Mouse (Mus musculus) neural tube, embryonic 10.5 days (tissue): Measurements from ENCODE around the gene Bsx.

Experiments used
- DNase-seq: peaks from one replicate; pipeline ENCODE4 v3.0.0-alpha.2; 2017; ENCODE audit warnings: low spot score; ENCODE audit errors: extremely low spot score

The Bsx gene

DNA sequence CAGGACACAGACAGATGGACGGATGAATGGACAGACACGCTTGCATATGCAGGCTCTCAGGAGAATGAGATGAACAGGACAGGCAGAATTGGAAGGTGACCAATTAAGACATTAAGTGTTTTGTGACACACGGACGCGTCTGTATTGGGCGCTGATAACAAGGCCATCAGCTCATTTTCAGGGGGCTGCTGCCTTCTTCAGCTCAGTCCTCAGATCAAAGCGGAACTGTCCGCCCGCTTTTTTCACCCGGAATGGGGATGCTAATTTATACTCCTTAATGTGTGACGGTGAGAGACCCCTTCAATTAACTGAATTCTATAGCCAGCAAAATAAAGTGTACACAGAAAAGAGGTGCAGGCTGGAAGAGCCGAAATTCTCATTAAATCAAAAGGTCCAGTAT is 15.5 kb downstream of the Bsx start:
- no peak for DNase-seq

DNA sequence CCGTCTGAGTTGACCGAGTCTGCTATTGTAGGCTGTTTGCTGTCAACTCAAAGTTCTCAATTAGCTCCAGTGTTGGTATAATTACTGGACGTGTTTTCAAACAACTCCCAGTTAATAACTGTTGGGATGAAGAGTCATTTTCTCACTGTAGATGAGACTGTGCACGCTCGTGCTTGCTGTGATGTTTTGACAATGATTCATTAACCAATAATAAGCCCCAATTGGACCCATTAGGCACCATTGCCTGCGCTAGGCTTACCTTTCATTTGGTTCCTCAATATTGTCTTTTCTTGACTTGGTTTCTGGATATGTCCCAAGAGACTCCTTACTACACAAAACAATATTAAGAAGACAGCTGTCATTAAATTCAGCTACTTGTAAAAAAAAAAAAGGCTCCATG is 18.5 kb downstream of the Bsx start:
- DNase-seq = no peak

DNA sequence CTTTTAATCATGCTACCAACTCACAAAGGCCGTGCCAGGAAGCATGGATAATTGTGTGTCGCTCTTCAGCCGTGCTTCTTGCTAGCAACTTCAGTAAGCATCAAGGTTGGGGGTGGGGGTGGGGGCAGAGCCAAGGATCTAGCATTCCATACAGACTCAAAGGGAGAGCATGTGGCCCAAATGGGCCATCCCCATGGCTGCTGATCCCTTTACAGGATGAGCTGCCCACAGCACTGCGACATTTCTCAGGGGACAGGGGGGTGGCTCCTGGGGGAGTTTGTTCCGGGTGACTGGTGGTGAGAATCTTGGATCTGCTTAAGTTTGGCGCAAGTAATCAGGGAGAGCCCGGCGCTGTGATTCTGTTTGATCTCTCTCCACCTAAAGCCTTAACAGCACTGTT is 33.5 kb downstream of the Bsx start:
- DNase-seq = no peak

DNA sequence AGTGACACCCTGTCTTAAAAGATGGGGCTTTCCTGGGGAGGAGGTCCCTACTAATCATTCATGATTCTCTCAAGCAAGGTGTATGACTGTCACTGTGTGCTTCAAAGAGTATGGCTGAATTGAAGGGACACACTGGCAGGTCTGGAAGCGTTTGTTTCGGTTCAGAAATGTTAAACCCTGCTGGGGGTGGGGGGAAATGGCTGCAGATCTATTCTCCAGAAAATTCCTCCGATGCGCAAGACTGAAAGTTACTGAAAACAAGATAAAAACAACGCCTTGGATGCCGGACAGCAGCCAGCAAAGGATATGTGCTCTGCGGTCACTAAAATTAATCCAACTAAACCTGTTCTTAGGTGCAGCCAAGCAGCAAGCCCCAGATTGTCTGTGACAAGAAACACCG is 34.5 kb downstream of the Bsx start:
- DNase-seq = no peak

DNA sequence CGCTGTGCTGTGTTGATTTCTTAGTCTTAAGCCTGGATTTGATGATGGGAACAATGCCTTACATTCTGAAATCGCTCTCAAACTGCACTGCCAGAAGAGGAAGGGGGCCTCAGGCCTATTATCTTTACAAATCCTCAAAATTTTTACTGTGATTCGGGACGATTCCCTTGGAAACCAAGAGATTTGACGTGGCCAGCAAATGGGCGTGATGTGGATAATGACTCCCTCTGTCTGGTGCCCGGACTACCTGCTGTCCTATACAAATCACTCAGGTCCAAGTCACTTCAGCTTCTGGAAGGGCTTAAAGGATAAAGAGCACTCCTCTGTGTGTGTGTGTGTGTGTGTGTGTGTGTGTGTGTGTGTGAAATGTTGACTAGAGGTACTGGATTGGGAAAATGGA is 35.0 kb downstream of the Bsx start:
- no peak for DNase-seq

DNA sequence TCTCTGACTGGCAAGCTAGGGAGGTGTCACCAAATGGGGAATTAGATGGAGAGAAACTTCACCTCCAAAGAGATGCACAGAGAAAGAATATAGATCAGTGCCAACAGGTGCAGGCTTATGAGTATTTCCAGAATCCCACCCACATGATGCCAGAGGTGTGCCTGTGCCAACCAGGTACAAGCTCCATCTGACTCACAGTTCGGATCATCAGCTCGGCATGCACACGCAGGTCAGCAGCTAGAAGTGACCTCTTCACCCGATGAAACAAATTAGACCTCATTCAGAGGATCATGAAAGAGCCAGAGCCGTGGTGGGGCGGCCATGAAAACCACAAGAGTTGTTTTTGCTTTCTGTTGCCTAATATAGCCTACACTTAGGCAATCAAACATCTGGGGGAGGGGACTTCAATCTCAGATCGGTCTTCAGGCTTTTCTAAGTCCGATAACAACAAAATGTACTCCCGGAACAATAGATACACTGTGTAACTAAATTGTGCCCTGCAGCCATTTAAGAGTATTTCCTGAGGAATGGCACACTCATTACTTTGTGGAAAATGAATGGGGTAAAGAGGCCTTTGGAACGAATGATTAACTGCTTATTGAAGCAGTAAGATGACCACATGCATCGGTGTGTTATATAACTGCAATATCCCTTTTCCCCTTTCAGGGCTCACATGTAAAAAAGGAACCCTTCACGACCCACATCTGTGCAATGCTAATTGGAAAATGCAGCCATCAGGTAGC is 44.1 kb downstream of the Bsx start:
- no peak for DNase-seq

DNA sequence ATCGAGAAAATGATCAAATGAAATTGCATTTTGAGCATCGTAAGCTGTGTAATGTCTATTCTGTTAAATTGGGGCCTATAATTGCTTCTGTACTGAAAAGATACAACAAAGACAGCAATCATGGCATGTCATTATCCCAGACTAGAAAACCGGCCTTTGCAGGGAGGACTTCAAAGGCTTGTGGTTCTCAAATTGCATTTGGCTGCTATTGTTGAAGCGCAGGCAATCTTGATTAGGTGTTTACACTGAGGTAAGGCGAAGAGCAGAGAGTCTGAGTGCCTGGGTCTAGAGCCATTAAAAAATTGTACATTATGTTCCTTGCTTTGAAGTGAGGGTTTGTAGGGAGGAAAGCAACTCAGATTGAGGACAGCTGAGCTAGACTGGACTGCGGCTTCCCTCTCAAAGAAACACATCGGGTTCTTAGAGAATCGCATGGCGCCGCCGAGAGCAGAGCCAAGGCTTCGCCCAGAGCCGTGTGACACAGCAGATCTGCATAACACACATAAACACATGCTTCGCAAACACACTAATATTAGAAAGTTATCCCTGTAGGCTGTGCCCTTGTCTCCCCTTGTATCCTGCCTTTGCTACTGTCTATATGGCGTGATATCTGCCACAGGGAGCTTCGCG is 53.5 kb downstream of the Bsx start:
- DNase-seq = no peak
